Mouse (Mus musculus) embryonic facial prominence, embryonic 11.5 days (tissue): ENCODE measurements around the gene Fbxw11. TPM values are rescaled to one million over a fixed set of nuclear protein-coding genes. Genes with fewer than 3 reads are reported as not detected.

Source experiments
- polyA plus RNA-seq: library from polyadenylated mRNA; unstranded; fragments of >200 nt; fragmentation: Nextera tagmentation; extraction: Ambion mirVana; gene quantifications from 2 replicates; pipeline ENCODE4 v1.2.1, GENCODE M21; 2014

Fbxw11 gene
- polyA plus RNA-seq, 1 experiment from 2014 or later = 90.6 TPM

Other genes with a start within 250 kb of the Fbxw11 start
- 99.8 and 104 TPM in 2 replicates for gene Ubtd2, start 187.4 kb upstream of the Fbxw11 start, polyA plus RNA-seq
- gene Efcab9, start 110.6 kb upstream of the Fbxw11 start, polyA plus RNA-seq = 0.65 TPM in 1 of 2 replicates, not detected in the other
- gene Stk10, start 109.4 kb upstream of the Fbxw11 start, polyA plus RNA-seq = 1.4 and 1.7 TPM in 2 replicates
- gene Smim23, start 181.9 kb downstream of the Fbxw11 start, polyA plus RNA-seq = not detected in 2 replicates